Mouse (Mus musculus) T-helper 2 cell (primary cell): ENCODE measurements around the gene Olfr916.

Source experiments
- in situ Hi-C: fragments of 300-600 bp; cut with MboI, MseI; formaldehyde crosslinking; loops from one replicate; pipeline ENCODE4 v1.15.1; 2025; ENCODE audit warnings: high pct_unique_total_duplicates

Olfr916 gene

DNA sequence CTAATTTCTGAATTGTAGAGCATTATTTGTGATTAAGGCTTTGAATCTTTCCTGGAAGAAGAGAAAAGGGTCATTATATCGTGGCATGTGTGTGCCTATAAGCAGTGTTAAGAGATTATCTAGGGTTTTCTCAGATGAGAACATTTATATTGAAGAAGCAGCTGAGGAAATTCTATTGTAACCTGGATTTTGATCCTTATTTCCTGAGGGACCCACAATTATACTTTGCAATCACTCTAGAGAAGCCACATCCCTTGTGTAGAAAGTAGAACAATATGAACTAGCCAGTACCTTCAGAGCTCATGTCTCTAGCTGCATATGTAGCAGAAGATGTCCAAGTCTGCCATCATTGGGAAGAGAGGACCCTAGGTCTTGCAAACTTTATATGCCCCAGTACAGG is at the start of gene Olfr916:
Gene Olfr916, minus strand, starts transcription at position 101 of the 400 bp plus-strand sequence.
- in situ Hi-C loops, result no loop called here

DNA sequence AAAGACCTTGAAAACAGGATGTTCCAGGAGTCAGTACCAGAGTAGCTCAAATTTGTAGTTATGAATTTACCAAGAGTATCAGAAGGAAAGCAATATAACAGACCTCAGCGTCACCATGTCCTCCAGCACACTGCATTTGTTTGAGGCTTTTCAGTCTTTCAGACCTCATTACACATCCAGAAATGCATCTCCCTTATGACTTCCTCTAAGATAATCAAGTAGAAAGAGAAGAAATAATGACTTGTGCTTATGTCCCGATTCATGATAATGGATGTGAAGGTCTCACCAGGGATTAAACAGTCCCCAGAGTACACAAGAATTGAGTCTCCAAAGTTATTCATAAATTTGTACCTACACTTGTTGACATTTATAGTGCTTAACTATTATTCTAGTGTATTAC is 14.8 kb upstream of the Olfr916 start, which contains the start of gene Olfr918:
Gene Olfr918, minus strand, starts transcription at position 101 of the 400 bp plus-strand sequence.
- in situ Hi-C loops, result no loop called here

DNA sequence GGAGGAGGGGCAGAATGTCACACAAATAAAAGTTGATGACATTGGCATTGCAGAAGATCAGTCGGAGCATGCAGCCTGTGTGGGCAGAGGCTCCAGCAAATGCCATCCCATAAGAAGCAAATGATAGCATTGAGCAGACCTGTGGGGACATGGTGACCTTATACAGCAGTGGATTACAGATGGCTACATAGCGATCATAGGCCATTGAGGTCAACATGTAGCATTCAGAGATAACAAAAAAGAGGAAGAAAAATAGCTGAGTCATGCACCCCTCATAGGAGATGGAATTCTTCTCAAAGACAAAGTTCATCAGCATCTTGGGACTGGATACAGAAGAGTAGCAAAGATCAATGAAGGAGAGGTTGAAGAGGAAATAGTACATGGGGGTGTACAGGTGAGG is 13.2 kb upstream of the Olfr916 start:
- in situ Hi-C loops, result no loop called here

DNA sequence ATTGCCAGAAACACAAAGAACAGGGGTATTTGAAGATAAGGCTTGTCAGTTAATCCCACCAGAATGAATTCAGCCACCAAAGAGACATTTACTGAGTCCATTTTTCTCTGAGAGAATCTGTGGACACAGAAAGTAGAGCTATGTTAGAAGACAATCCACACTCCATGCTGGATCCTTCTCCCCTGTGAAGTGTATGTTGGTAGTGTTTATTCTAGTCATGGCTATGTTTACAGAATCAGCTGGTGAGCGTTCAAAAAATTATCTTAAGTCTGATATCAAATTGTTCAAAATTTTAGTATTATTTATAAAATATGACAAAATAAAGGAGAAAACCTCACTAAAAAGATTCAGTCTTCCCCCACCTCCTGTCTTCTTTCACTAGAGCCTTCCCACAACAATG is 6.1 kb upstream of the Olfr916 start, which contains the start of gene Olfr917:
Gene Olfr917, minus strand, starts transcription at position 101 of the 400 bp plus-strand sequence.
- in situ Hi-C loops, result no loop called here

DNA sequence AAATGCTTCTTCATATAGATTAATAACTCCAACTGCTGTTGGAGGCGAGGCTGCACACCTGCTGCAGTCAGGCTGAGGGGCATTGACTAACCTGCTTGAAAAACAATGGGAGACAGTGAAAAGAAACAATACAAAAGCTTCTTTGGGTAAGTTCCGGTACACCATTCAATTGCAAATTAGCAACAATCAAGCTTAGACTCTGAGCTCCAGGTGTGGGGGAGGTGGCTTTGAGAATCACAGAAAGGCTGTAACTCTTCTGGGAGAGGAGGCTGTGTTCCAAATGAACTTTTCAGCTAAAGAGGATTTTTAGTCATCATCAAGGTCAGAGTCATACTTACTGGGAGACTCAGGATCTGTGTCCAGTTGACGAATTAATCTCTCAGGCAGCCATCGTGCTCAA is 27.3 kb downstream of the Olfr916 start:
- in situ Hi-C loops, result no loop called here
